Mouse (Mus musculus) adrenal gland (tissue): ENCODE results near the gene Nfil3.

Source experiments
- intact Hi-C: fragments of 180-260 bp; cut with DNase I; formaldehyde crosslinking; loops from one replicate; pipeline ENCODE4 v1.15.1; 2025
- long read RNA-seq, 2 experiments: library from polyadenylated mRNA; unstranded; transcript quantifications; one replicate each; pipeline ENCODE4 v2.0.0; 2020; ENCODE audit warnings: borderline replicate concordance in 1 of 2; ENCODE audit not compliant: insufficient replicate concordance in 1 of 2

Gene Nfil3
- long read RNA-seq, experiment 1, transcript Nfil3-201 (2 exons, 2,026 nt): major isoform, 9 of 13 reads
- long read RNA-seq, experiment 1, partial matches to known transcripts: 2 of 13 reads
- long read RNA-seq, experiment 1, other reads (novel, unspliced or antisense): 2 of 13 reads
- long read RNA-seq, experiment 2, transcript Nfil3-201 (2 exons, 2,026 nt): major isoform, 21 of 26 reads
- long read RNA-seq, experiment 2, partial matches to known transcripts: 0 of 26 reads
- long read RNA-seq, experiment 2, other reads (novel, unspliced or antisense): 5 of 26 reads

GRCm38 (mm10) chr13:52980951-52981421 lies at the start of gene Nfil3:
Nfil3 (minus strand) TSS chr13:52981073.
- intact Hi-C loops: loop anchor here (5.0 kb wide), 3 partner anchors 89 to 324 kb away; no protein-coding TSS in a partner anchor

GRCm38 (mm10) chr13:53024285-53024684 lies 43.4 kb upstream of the Nfil3 start:
- intact Hi-C loops: no loop called here

GRCm38 (mm10) chr13:53020282-53020681 lies 39.4 kb upstream of the Nfil3 start:
- intact Hi-C loops: no loop called here

- intact Hi-C loops: no loop called here
These were observed 38.7 kb upstream of the Nfil3 start for GRCm38 (mm10) chr13:53019532-53019931.

- intact Hi-C loops: no loop called here
These were observed 38.1 kb upstream of the Nfil3 start for GRCm38 (mm10) chr13:53018976-53019375.

GRCm38 (mm10) chr13:53017983-53018382 lies 37.1 kb upstream of the Nfil3 start:
- intact Hi-C loops: no loop called here

- intact Hi-C loops: no loop called here
These were observed 36.2 kb upstream of the Nfil3 start for GRCm38 (mm10) chr13:53017117-53017516.

- intact Hi-C loops: no loop called here
These were observed 30.6 kb upstream of the Nfil3 start for GRCm38 (mm10) chr13:53011426-53011825.

GRCm38 (mm10) chr13:53008489-53009184 lies 27.8 kb upstream of the Nfil3 start:
- intact Hi-C loops: no loop called here

- intact Hi-C loops: no loop called here
These were observed 26.9 kb upstream of the Nfil3 start for GRCm38 (mm10) chr13:53007781-53008180.

GRCm38 (mm10) chr13:53003286-53003685 lies 22.4 kb upstream of the Nfil3 start:
- intact Hi-C loops: no loop called here

GRCm38 (mm10) chr13:53001511-53001935 lies 20.6 kb upstream of the Nfil3 start:
- intact Hi-C loops: no loop called here

- intact Hi-C loops: no loop called here
These were observed 19.6 kb upstream of the Nfil3 start for GRCm38 (mm10) chr13:53000481-53000880.

GRCm38 (mm10) chr13:52998541-52998940 lies 17.7 kb upstream of the Nfil3 start:
- intact Hi-C loops: no loop called here

GRCm38 (mm10) chr13:52997806-52998205 lies 16.9 kb upstream of the Nfil3 start:
- intact Hi-C loops: no loop called here

GRCm38 (mm10) chr13:52996201-52996600 lies 15.3 kb upstream of the Nfil3 start:
- intact Hi-C loops: no loop called here

GRCm38 (mm10) chr13:52994197-52994881 lies 13.5 kb upstream of the Nfil3 start:
- intact Hi-C loops: no loop called here

GRCm38 (mm10) chr13:52990139-52990538 lies 9.3 kb upstream of the Nfil3 start:
- intact Hi-C loops: no loop called here

- intact Hi-C loops: loop anchor here (5.0 kb wide), 1 partner anchor 108 kb away; no protein-coding TSS in a partner anchor
These were observed 8.1 kb upstream of the Nfil3 start for GRCm38 (mm10) chr13:52989005-52989404.

- intact Hi-C loops: loop anchor here (5.0 kb wide), 1 partner anchor 109 kb away; no protein-coding TSS in a partner anchor
These were observed 7.0 kb upstream of the Nfil3 start for GRCm38 (mm10) chr13:52987880-52988279.

- intact Hi-C loops: loop anchor here (5.0 kb wide), 1 partner anchor 111 kb away; no protein-coding TSS in a partner anchor
These were observed 5.4 kb upstream of the Nfil3 start for GRCm38 (mm10) chr13:52986215-52986780.
